ENCODE assay signal across 1 mouse cellular context in the genomic region with DNA sequence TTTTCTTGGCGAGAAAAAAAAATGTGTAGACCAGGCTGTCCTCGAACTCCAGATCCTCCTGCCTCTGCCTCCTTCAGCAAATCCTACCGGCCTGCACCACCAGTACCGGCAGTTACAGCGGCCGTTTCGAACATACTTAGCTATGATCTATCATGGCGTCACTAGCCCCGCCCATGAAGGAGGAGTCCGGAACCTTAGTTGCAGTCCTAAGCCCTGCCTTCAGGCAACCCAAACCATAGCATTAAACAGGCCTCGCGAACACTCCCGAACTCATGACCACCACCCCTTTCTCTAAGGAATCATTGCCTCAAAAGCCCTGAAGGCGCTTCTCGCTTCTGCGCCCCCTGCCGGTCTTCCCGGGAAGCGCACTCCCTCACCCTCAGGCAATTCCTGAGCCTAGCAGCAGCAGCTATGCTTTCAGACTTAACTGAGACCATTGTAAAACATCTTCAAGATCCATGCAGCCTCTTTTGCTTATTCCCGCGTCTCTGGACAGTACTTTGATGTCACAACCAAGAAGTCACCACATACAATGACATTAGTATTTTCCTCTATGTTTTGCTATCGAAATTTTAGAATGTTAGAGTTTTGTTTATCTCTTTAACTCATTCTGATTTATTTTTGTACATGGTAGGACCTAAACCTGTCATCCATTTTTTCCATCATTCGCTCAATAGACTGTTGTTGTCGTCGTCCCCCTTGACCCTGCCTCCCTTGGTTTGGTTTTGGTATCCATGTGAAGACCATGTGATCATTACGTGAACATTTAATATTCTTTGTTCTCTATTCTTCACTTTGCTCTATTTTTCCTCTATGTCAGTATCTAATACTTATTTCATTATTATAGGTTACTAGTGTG.
TF ChIP-seq lines count a peak whose summit lies in the region.

No protein-coding gene starts in this region.

TF ChIP-seq in CH12.LX, 34 proteins besides CTCF, POLR2A, EP300 and RAD21 (continued from another document):
- peak; percentile 79; the same call in 1 of the 2 replicates for TF ChIP-seq KAT2A (IDR thresholded peaks at IDR 0.05; ENCODE audit: insufficient replicate concordance, low read length)
- TF ChIP-seq ZNF384 (IDR thresholded peaks at IDR 0.05; ENCODE audit: low read depth, low read length) = no peak; the same call in 1 of the 2 replicates
- TF ChIP-seq USF2 (conservative IDR thresholded peaks at IDR 0.05; ENCODE audit: low read depth, low read length) = no peak
- TF ChIP-seq UBTF (IDR thresholded peaks at IDR 0.05; ENCODE audit: low read depth, low read length) = no peak
- TF ChIP-seq MAZ (IDR thresholded peaks at IDR 0.05; ENCODE audit: low read depth, low read length) = 0 out of 2 replicates have a peak, but pooled peaks have one; percentile 53
- TF ChIP-seq POLR2AphosphoS2 (IDR thresholded peaks at IDR 0.05; ENCODE audit: low read depth, low read length) = no peak
- TF ChIP-seq JUN (IDR thresholded peaks at IDR 0.05; ENCODE audit: insufficient read depth, low read depth, low read length) = no peak; the same call in 1 of the 2 replicates
- TF ChIP-seq PAX5 (IDR thresholded peaks at IDR 0.05; ENCODE audit: low read length) = no peak
- no peak for TF ChIP-seq ZKSCAN1 (IDR thresholded peaks at IDR 0.05; ENCODE audit: borderline replicate concordance, low read depth, low read length)
- peak; percentile 66; the same call in 1 of the 2 replicates for TF ChIP-seq IRF4 (IDR thresholded peaks at IDR 0.05; ENCODE audit: low read depth, low read length)
- TF ChIP-seq MYC (IDR thresholded peaks at IDR 0.05; ENCODE audit: low read depth, low read length) = no peak
- TF ChIP-seq ELF1 (IDR thresholded peaks at IDR 0.05; ENCODE audit: low read depth, low read length) = peak; percentile 98
- 0 out of 2 replicates have a peak, but pooled peaks have one; percentile 42 for TF ChIP-seq TCF12 (IDR thresholded peaks at IDR 0.05; ENCODE audit: low read depth, low read length)
- no peak for TF ChIP-seq SIN3A (IDR thresholded peaks at IDR 0.05; ENCODE audit: low read length)
- TF ChIP-seq MEF2A (IDR thresholded peaks at IDR 0.05; ENCODE audit: borderline replicate concordance, low read depth, low read length) = peak; percentile 81
- peak; percentile 97 for TF ChIP-seq MAFK (IDR thresholded peaks at IDR 0.05; ENCODE audit: insufficient replicate concordance, low read length)
- no peak for TF ChIP-seq BHLHE40 (IDR thresholded peaks at IDR 0.05; ENCODE audit: low read depth, low read length)
- TF ChIP-seq RCOR1 (conservative IDR thresholded peaks at IDR 0.05; ENCODE audit: low read depth, low read length) = no peak
- 0 out of 2 replicates have a peak, but pooled peaks have one; percentile 32 for TF ChIP-seq CHD2 (IDR thresholded peaks at IDR 0.05; ENCODE audit: low read length)
- no peak for TF ChIP-seq USF1 (IDR thresholded peaks at IDR 0.05; ENCODE audit: low read depth, low read length)
- peak; percentile 61 for TF ChIP-seq NRF1 (IDR thresholded peaks at IDR 0.05; ENCODE audit: low read depth, low read length)
- peak; percentile 100 for TF ChIP-seq TBP (conservative IDR thresholded peaks at IDR 0.05; ENCODE audit: low read depth, low read length)
- no peak; the same call in 1 of the 2 replicates for TF ChIP-seq CHD1 (IDR thresholded peaks at IDR 0.05; ENCODE audit: low read depth, low read length)
- TF ChIP-seq GABPA (IDR thresholded peaks at IDR 0.05; ENCODE audit: insufficient replicate concordance, low read depth, low read length) = no peak
- TF ChIP-seq MAX (IDR thresholded peaks at IDR 0.05; ENCODE audit: low read length) = peak; percentile 76
- no peak for TF ChIP-seq JUND (conservative IDR thresholded peaks at IDR 0.05; ENCODE audit: low read depth, low read length)
- TF ChIP-seq NELFE (IDR thresholded peaks at IDR 0.05; ENCODE audit: low read depth, low read length) = 0 out of 2 replicates have a peak, but pooled peaks have one; percentile 16
- TF ChIP-seq ZC3H11A (IDR thresholded peaks at IDR 0.05; ENCODE audit: low read depth, low read length) = peak; percentile 57; the same call in 1 of the 2 replicates
- TF ChIP-seq E2F4 (IDR thresholded peaks at IDR 0.05; ENCODE audit: insufficient replicate concordance, low read depth, low read length) = 0 out of 2 replicates have a peak, but pooled peaks have one; percentile 64
- no peak for TF ChIP-seq ZMIZ1 (IDR thresholded peaks at IDR 0.05; ENCODE audit: low read depth, low read length)
- TF ChIP-seq MXI1 (IDR thresholded peaks at IDR 0.05; ENCODE audit: low read depth, low read length) = no peak; the same call in 1 of the 2 replicates
- 0 out of 2 replicates have a peak, but pooled peaks have one; percentile 17 for TF ChIP-seq ETS1 (conservative IDR thresholded peaks at IDR 0.05; ENCODE audit: low read depth, low read length)
- peak; percentile 56 for TF ChIP-seq HCFC1 (IDR thresholded peaks at IDR 0.05; ENCODE audit: low read depth, low read length)
